Mouse (Mus musculus): ENCODE data around the gene Cacna1e.

Gene Cacna1e

DNA sequence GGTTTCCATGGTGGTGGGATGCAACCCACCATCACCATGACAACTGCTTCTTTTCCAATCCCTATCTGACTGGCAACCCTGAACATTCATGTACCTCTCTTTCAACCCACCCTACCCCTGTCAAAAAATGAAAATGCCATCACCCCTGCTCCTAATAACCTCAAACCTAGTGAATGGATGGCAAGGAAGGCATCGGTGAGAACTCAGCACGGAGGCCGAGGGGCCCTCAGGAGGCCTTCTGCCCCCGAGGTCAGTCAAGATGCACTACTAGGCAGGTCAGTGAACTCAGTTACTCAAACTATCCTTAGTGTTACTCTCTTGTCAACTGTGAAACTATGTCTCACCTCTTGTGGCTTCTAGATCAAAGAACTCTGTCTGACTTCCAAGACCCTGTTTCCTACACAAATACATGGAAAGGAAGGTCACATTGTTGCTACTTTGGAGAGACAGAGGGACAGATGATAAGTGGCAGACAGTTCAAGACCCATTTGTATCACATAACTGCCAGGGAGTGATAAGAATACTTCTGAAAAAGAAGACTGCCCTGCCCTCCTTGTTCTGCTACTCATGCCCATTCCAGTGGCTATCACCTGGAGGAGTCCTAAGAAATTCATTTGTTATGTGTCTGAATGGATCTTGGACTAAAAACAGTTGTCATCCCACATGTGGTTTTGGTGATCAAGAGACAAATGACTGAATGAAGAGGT lies 176.6 kb downstream of the Cacna1e start:
- no peak for DNase-seq (ENCODE audit: low spot score)

DNA sequence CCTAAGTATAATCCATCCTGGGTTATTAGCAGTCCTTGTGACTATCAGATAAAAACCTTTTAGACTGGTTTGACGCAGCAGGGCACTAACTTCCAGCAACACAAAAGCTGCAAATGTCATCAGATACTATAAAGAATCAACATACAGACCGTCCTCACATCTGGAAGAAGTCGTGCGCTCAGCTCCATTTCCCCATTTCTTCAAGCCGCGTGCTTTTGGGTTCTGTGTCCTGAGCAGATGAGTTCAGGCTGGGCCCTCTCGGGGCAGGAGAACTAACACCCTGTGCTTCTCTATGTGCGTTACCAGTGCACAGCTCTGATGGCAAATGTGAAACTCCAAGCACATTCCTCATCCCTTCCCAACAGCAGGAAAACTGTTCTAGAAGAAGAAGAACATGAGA lies 177.3 kb downstream of the Cacna1e start:
- no peak for DNase-seq (ENCODE audit: low spot score)

DNA sequence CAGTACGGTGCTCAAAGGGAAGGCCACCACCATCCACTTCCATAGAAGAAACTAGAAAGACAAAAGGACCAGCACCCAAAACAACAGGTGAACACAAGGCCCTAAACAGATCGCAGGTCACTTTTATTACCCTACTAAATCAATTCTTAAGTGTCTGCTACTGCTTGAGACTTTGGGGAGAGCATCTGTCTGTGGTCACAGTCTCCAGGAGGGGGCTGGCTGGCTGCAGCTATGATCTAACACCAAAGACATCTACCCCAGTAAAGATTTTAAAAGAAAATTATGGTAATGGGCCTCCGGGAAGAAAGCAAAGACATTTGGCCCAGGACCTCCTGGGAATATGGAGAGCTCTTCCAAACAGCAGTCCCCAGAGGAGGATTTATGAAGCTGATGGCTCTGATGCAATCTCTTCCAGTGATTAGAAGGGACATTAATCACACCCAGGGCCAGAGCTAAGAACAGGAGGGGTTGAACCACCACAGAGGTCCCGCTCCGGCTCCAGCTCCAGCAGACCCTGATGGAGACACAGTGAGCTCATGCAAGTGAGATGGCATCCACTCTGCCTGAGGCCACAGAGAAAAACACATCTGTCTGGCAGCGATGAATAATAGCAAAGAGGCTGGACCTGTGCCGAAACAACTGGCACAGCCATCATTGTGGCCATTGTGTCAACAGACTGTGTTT lies 178.3 kb downstream of the Cacna1e start:
- DNase-seq (ENCODE audit: low spot score): no peak

DNA sequence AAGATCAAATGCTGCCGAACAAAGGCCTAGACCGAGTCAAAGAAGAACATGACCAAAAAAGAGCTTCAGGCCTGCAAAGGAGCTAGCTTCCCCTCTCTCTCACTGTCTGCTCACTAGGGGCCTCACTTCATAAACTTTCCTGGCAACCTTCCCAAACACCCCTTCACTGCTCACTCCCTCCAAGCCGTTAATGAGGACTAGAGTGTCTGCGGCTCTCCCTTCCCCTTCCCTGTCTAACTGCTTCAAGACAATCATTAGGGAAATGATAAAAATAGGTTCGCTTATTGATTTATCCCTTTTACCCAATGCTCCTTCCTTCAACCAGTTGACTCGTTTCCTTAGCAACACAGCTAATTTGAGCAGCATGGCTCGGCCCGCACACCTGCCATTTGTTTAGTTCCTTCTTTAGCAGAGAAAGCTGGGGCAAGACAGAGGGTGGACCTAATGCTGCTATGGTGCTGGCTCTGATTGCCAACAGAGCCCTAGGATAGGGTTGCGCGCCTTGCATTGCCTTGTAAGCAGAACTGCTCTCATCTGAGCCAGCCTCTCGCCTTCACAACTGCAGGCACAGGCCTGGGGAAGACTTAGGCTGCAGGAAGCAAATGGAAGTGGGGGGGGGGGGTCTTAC lies 179.6 kb downstream of the Cacna1e start:
- no peak for DNase-seq (ENCODE audit: low spot score)

DNA sequence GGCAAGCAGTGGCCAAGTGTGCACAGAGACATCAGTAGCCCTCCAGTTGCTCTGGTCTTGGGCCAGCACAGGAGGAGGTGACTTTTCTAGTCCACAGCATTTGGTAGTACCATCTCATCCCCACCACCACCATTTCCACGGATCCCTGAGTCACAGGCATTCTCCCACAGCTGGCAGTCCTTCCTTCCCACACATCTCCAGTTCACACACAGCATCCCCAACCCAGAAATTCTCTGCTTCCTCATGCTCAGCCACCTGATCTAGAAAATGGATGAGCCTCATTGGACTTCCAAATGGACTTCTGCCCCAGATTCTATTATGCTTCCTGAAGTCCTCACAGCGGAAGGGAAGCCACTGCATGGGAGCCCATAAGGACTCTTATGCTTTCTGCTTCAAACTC lies 181.7 kb downstream of the Cacna1e start:
- no peak for DNase-seq (ENCODE audit: low spot score)

DNA sequence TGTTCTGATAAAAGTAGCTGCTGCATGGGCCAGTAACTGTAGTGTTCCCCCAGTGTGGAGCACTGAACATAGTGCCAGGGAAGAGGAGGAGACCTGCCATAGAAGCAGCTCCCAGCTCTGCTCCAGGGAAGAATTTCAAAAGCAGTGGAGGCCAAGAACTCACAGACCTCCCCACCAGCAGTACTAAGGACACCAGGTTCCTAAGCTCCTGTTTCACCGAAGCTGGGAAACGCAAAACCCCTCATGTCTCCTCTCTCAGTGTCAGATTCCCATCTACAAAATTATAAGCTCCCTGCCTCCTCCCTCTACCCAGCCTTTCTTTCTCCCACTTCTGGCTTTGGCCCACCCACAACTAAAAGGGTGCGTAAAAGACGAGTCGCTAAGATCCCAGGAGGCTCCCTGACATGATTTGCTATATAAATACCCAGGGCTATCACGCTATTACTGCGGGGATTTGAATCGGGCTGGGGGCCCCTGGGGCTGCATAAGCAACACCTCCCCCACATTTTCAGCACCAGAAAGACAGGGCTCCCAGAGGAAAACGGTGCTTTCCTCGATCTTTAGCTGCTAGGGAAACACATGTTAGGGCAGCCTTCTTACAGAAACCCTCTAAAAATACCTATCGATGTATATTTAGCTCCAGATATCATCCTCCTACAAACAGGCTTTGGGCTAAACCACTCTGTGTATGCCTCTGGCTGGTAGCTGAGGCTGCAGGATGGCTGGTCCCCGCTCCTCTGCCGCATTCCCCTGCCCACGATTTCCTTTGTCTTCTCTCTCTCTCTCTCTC lies 195.2 kb downstream of the Cacna1e start:
- no peak for DNase-seq (ENCODE audit: low spot score)

DNA sequence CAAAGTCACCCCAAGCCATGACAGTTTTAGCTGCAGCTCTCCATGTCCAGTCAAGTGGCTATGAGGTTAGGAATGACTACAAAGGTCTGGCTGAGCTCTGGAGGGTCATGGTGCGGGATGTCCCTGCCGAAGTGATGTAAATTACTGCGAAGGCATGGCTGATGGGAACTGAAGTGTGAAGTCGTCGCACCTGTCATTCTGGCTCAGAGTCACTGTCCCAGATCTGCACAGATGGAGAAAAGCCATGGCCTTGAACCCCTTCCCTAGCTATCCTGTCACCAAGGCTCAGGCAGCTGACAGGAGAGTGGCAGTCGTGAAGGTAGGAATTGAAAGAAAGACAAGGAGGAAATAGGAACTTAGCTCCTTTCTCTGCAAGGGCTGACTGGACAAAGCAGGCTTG lies 197.4 kb downstream of the Cacna1e start:
- DNase-seq (ENCODE audit: low spot score): no peak

DNA sequence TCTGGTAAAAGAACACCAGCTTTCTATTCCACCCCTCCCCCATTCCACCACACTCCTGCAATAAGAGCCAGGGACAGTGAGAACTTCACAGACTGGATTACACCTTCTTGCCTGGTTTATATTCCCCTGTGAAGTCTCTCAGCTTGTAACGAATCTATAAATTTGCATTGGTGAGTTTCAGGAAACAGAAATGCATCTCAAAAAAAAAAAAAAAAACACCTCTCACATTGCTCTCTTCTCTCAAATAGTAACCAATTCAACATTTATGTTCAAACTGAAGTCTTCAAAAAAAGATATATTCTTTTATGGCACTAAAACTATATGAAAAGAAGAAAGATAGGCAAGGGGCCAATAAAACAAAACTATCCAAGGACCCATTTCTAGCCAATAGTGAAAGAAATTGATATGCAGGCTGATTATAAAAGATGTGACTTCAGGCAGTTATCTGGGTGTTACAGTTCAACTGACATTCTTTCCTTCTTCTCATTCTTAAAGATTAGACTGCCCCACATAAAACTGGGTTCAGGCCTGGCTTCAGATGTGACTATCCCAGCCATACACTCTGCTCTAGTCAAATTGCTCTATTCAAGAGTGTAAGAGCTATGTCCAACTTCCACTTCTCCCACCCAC lies 200.7 kb downstream of the Cacna1e start:
- DNase-seq (ENCODE audit: low spot score): no peak

DNA sequence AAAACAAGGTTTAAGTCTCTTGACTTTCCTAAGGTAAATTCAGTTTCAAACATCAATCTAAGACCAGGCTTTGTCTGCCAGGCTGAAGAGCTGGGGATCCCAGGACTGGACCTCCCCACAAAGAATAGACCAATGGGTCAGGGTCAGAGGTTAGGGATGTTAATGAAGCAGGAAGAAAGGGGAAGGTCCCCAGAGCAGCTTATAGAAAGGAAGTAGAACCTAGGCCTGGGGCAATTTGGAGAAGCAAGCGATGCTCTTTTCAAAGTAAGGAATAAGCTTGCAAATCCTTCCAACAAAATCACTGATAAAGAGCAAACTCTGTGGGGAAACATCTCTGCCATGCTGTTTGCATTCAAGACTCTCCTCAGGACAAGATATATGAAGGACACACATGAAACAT lies 205.3 kb downstream of the Cacna1e start:
- DNase-seq (ENCODE audit: low spot score): no peak

DNA sequence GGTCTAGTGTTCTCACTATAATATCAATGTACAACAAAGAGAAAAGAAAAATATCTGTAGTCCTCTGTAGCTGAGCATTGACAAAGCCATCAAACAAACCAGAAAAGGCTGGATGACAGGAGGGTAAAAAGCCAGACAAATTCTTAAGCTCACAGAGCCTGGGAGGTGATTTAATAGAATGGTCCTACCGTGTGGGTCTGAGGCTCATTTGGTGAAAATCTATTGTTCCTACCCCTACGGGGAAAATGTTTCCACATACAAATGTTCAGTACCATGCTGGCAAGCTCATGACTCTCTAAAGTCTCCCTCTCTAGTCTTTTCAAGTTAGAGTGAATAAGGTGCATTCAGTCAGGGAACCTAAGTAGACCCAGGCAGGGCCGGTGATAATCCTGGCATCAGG lies 206.2 kb downstream of the Cacna1e start:
- no peak for DNase-seq (ENCODE audit: low spot score)

DNA sequence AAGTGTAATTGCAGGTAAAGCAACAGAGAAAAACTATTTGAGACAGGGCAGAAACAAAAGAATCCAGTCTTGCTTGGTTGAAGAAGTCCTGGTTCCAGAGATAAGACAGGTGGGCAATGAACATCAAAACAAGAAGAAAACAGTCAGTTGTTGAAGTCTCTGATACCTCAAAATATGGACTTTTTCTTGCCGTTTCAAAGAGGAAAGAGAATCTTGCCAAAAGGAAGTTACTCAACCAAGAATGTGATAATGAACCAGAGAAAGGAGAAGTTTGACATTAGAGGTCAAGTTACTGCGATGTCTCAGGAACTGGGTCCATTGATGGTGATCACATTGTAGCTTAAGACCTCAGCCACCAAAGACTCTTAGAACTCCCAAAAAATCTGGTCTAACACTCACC lies 206.6 kb downstream of the Cacna1e start:
- no peak for DNase-seq (ENCODE audit: low spot score)

DNA sequence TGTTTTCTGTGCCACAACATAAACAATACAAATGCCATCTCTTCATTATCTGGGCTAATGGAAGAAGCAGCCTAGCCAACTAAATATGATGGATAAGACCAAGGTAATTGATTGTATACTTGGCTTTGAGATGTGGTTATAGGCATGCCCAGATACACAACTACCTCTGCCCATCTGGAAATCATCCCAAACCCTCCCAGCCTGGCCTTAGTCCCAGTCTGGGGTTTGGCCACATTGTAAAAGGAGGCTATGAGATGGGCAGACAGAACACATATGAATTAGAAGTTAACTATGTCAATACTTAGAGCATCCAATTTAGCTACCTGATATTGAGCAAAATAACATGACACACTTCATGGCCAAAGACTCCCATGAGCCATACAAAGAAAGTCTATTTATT lies 220.6 kb downstream of the Cacna1e start:
- DNase-seq (ENCODE audit: low spot score): no peak

DNA sequence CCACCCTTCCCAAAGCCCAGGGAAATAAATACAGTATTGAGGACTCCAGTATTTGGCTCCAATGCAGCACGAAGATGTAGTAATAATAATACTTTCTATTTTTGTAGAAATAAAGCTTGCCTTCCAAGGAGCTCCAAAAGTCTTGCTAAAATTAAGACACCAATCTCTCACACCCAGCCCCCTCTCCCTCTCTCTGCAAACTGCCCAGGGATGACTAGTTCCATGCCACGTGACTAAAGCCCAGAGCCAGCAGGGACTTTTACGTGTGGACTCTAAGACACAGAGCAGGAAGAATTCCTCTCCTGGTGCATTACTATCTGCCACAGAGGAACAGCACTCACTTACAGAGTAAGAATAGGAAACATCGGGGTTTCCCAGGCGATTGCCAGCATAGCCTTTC lies 222.3 kb downstream of the Cacna1e start:
- no peak for DNase-seq (ENCODE audit: low spot score)

DNA sequence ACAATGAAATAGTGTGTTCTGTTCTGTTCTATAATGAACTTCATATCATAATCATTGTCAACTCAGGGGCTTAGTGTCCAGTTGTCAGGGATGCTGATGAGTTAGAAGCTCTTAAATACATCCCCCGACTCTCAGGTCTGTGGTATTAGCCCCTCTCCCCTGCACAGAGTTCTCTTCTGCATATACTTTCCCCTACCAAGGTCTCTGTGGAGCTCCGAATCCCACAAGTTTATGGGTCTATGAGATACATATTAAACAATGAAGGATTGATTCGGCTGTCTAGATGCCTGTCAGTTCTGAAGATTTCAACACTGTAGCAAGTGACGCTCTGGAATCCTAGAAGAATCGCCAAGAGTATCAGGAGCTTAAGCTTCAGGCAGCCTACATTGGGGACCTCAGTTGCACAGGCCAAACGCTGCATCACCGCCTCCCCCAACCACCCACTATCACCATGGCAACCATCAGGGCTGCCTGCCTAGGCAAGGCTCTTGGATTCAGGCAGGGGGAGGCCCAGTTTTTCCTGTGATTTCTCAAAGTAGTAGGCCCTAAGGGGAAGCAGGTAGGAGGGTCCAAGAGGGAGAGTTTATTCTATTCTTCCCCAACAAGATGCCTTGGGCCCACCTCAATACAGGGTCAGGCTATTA lies 223.0 kb downstream of the Cacna1e start:
- no peak for DNase-seq (ENCODE audit: low spot score)

DNA sequence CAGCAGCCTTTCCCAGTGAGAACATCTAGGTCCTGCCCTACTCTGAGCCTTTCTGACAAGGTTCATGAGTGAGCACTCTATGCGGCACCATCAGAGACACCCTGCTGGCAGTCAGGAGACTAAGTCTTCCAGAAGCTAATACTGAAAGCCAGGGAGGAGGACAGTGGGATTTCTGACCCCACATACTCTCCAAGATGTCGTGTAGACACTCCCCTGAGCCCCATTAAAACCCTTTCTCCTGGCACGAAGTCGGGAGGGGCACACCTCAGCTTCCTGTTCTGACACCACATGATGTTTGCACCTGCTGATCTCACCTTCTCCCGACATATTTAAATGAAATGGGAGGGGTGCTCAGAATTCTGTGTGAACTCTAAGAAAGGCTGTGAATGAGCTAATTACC lies 226.9 kb downstream of the Cacna1e start:
- DNase-seq (ENCODE audit: low spot score): no peak

DNA sequence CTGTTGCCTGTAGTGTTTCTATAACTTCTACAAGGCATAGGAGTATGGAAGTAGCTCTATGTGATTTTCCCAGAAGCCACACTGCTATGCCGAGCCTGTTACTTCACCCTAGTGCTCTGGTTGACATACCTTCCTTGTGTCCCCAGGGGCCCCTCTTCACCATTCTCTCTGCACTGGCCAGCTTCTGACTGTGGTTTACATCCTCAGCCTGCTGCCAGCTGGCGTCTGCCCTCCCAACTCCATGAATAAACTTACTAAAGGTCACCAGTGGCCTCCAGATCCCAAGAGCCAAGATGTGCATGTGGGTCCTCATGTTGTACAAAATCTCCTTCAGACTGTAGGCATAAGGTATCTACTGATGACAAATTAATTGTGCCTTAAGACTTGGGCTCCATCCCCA lies 230.3 kb downstream of the Cacna1e start:
- no peak for DNase-seq (ENCODE audit: low spot score)

DNA sequence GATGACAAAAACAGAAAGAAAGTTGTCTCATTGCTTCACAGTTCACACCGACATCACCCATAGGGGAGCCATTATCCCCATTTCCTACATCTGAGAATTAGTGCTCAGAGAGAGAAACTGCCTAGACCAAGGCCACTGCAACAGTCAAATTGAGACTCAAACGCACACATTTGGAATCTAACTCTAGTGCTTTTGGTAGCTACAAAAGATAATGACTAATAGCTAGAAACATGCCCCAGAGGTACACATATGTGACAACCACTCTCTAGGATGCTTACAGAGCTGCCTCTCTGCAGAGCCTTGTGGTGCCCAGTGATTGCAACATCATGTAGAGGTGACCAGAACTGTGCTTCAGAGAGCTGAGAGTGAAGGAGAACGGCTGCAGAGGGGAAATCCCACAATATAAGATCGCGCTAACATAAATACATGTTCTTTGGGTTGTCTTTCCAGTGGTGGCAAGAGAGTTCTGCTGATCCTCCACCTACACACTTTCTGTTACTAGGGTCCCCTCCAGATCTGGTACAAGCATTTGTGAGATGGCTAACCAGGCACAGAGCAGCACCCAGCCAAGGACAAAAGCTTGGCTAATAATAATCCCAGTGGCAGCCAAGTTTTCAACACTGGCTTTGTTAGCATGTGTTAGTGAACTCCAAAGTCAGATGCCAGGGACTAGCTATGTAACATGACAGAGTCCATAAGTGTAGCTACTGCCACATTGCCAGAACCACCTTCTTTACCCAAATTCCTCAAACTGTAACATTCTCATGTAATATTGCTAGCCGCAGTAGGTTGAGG lies 237.9 kb downstream of the Cacna1e start:
- DNase-seq (ENCODE audit: low spot score): no peak

DNA sequence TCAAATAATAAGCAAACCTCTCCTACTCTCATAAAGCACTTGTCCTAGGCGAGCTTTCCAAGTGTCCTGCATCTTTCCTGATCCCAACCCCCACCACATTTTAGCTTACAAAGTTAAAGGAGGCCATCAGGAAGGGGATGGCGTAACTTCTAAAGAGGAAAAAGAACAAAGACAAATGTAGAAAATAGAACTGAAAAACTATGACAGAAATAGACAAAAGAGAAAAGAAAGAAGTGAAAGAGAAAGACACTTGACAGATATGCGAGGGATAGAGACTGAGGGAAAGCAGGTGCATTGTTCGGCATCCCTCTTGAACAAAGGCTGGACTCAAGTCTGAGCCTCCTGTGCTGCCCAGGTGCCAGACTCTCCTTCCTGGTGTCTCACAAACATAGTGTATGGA lies 246.5 kb downstream of the Cacna1e start:
- no peak for DNase-seq (ENCODE audit: low spot score)

DNA sequence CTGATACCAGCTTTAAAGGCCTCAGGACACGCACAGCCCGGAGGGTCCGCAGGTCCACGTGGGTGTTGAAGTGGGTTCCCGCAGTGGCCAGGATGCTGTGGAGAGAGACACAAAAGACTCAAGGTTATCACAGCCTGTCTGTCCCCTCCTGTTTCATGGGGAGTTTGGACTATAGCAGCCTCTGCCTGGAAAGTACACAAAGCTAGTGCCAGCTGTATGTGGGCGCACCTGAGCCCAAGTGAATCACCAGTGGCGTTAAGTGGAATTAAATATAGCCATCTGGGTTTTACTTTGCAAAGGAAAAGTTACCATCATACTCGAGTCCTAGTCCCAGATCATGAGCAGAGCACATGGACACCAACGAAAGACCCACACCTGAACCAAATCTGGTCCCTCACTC lies 248.5 kb downstream of the Cacna1e start:
- no peak for DNase-seq (ENCODE audit: low spot score)

DNA sequence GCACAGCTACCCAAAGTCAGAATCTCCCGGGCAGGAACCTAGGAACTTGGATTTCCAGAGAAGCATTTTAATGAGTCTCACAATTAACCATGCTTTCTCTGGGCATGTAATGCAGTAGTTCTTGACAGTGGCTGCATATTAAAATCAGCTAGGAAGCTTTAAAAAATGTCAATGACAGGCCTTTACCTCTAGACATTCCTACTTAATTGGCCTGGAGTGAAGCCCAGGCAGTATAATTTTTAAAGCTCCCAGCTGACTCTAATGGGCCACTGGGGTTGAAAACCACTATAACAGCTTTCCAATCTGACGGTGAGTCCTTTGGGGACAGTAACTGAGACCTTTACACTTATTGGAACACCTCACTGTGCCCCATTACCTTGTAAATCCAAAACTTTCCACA lies 251.4 kb downstream of the Cacna1e start:
- DNase-seq (ENCODE audit: low spot score): no peak

Measured in ovary, postnatal 10 days (tissue).